Mouse (Mus musculus): ENCODE measurements at regions not wholly inside any gene's neighbourhood (a gene's known extent, or its start where the extent isn't known, plus 50 kb on each side); places are given as distances from the start of the nearest gene placed in this dataset.

GRCm38 (mm10) chr5:35168369-35168768 is 62.8 kb upstream of the Lrpap1 start:
- no peaks in the 10 kb centered on the region for H3K36me3 ChIP-seq (ENCODE audit: insufficient read depth, low read length)
- H3K27me3 ChIP-seq (ENCODE audit: insufficient read depth, low read length) = no peaks in the 10 kb centered on the region
- 88% methylated on average over 6 of the region's 6 CpGs for WGBS
- TF ChIP-seq CTCF (IDR thresholded peaks at IDR 0.05; ENCODE audit: low read depth) = no peak
- H3K27ac ChIP-seq = no peak overlapping the region
- no peaks in the 10 kb centered on the region for H3K9me3 ChIP-seq (replicated peaks; ENCODE audit: low read length)
- H3K4me2 ChIP-seq (ENCODE audit: low read length) = no peak overlapping the region
- DNase-seq (ENCODE audit: low spot score) = no peak
- H3K4me1 ChIP-seq (replicated peaks; ENCODE audit: insufficient read depth, low read length) = no peaks in the 10 kb centered on the region
- no peak overlapping the region for H3K9ac ChIP-seq (ENCODE audit: low read depth, low read length)
- H3K4me3 ChIP-seq (replicated peaks; ENCODE audit: low read depth, low read length) = no peak overlapping the region
- no peak for ATAC-seq (replicated peaks; ENCODE audit: low FRiP score, low read depth)

GRCm38 (mm10) chr5:35165993-35166392 is 60.4 kb upstream of the Lrpap1 start:
- ATAC-seq (replicated peaks; ENCODE audit: low FRiP score, low read depth) = no peak
- Histone ChIP-seq H3K9ac (ENCODE audit: low read depth, low read length) (no peak overlapping the region), H3K4me3 (replicated peaks; ENCODE audit: low read depth, low read length) (no peak overlapping the region), H3K27ac (no peak overlapping the region), H3K36me3 (ENCODE audit: insufficient read depth, low read length) (no peaks in the 10 kb centered on the region), H3K27me3 (ENCODE audit: insufficient read depth, low read length) (no peaks in the 10 kb centered on the region), H3K4me2 (ENCODE audit: low read length) (no peak overlapping the region), H3K9me3 (replicated peaks; ENCODE audit: low read length) (no peaks in the 10 kb centered on the region), H3K4me1 (replicated peaks; ENCODE audit: insufficient read depth, low read length) (no peaks in the 10 kb centered on the region)
- no peak for DNase-seq (ENCODE audit: low spot score)
- 72% methylated on average over 8 of the region's 8 CpGs for WGBS
- TF ChIP-seq CTCF (IDR thresholded peaks at IDR 0.05; ENCODE audit: low read depth) = no peak

DNA sequence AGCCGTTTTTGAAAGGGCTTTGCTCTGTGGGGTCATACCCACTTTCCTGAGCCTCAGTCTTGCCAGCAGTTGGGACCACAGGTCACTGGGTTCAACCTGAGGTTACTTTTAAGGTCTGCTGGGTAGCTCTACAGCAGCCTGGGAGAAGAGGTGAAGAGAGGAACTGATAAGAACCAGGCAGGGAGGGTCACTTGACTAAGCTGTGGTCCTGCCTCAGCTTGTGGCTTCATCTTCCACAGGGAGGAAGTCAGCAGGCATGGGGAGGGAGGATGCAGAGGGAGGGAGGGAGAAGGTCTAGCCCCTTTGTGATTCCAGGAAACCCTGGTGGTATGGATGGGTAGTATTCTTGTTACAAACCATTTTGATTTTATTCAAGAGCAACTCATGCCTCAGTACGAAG is 59.9 kb upstream of the Lrpap1 start:
- Histone ChIP-seq H3K27me3 (ENCODE audit: insufficient read depth, low read length) (no peaks in the 10 kb centered on the region), H3K9ac (ENCODE audit: low read depth, low read length) (no peak overlapping the region), H3K9me3 (replicated peaks; ENCODE audit: low read length) (no peaks in the 10 kb centered on the region), H3K4me3 (replicated peaks; ENCODE audit: low read depth, low read length) (no peak overlapping the region), H3K4me1 (replicated peaks; ENCODE audit: insufficient read depth, low read length) (no peaks in the 10 kb centered on the region), H3K4me2 (ENCODE audit: low read length) (no peak overlapping the region), H3K27ac (no peak overlapping the region), H3K36me3 (ENCODE audit: insufficient read depth, low read length) (no peaks in the 10 kb centered on the region)
- 59% methylated on average over 2 of the region's 2 CpGs for WGBS
- TF ChIP-seq CTCF (IDR thresholded peaks at IDR 0.05; ENCODE audit: low read depth) = no peak
- ATAC-seq (replicated peaks; ENCODE audit: low FRiP score, low read depth) = no peak
- no peak for DNase-seq (ENCODE audit: low spot score)

DNA sequence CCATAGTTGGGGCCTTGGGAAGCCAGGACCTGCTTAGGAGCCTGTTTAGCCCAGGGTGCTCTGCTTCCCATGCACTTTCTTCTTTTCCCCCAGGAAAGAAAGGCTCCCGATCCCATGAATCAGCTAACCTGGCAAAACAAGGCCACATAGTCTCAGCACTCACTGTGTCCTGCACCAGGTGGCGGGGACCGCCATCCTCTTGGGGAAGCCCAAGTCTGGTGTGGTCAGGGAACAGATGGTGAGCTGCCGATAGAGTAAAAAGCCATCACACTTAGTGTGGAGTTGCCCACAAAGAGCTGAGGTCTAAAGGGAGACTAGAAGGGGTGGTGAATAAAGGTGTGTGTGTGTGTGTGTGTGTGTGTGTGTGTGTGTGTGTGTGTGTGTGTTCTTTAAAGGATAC is 57.0 kb upstream of the Lrpap1 start:
- no peaks in the 10 kb centered on the region for H3K36me3 ChIP-seq (ENCODE audit: insufficient read depth, low read length)
- DNase-seq (ENCODE audit: low spot score) (no peak), ATAC-seq (replicated peaks; ENCODE audit: low FRiP score, low read depth) (no peak)
- H3K27me3 ChIP-seq (ENCODE audit: insufficient read depth, low read length) = no peaks in the 10 kb centered on the region
- H3K9me3 ChIP-seq (replicated peaks; ENCODE audit: low read length) = no peaks in the 10 kb centered on the region
- 89% methylated on average over 4 of the region's 4 CpGs for WGBS
- no peak overlapping the region for H3K4me2 ChIP-seq (ENCODE audit: low read length)
- TF ChIP-seq CTCF (IDR thresholded peaks at IDR 0.05; ENCODE audit: low read depth) = no peak
- H3K4me3 ChIP-seq (replicated peaks; ENCODE audit: low read depth, low read length) = no peak overlapping the region
- no peak overlapping the region for H3K9ac ChIP-seq (ENCODE audit: low read depth, low read length)
- peaks cover 8% of the 10 kb centered on the region; the same call in 1 of the 2 replicates for H3K4me1 ChIP-seq (replicated peaks; ENCODE audit: insufficient read depth, low read length)
- no peak overlapping the region for H3K27ac ChIP-seq

DNA sequence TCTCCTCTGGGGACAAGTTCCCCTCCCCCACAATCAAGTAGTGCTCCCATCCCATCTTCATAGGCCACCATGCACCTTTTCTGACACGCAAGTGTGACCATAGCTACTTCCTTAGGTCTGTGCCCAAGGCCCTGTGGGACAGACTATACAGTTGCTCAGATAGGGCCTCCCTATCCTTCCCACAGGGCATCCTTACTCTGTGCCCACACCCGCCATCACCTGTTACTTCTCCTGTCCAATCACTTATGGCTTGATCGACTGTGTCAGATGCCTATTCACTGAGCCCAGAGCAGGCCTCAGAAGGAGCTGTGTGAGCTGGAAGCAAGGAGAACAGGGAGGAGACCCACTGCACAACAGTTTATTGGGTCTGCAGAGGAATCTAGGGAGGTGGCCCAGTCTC is 56.6 kb upstream of the Lrpap1 start:
- no peaks in the 10 kb centered on the region for H3K27me3 ChIP-seq (ENCODE audit: insufficient read depth, low read length)

DNA sequence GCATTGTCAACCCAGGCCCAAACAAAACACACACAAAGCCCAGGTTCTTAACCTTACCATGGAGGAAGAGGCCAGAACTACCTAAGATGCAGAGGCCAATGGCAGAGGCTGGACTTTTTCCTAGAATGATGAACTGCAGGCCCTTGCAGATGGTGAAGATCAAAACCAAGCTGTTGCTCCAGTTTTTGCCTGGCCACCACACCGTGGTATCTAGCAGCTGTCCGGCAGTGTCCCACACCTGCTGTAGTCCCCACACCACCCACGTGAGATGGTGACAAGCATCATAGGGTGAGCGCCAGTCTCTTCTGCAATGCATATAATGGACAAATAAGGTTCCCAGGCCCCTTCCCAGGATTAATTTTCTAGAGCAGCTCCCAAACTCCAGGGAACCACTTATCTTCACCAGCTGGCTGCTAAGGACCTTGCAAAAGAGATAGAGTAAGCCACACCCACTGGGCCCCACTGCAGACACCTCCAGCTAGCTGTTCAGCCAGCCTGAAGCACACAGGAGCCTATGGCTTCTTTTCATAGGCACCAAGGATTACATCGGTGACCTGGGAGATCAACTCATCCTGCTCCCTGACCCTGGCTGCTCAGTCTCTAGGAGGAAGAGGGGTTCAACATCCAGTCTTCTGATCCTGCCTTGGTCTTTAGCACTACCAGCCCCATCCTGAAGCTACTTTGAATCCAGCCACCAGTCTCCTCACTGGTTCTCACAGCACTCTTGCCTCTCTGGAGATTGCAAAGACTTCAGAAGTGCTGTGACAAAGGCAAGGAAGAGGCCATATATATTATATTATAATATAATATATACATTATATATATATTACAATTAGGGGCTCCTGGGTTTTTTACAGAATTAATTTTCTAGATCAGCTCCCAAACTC is 55.6 kb upstream of the Lrpap1 start:
- no peak for TF ChIP-seq CTCF (IDR thresholded peaks at IDR 0.05; ENCODE audit: low read depth)
- H3K4me1 ChIP-seq (replicated peaks; ENCODE audit: insufficient read depth, low read length) = peaks cover 9% of the 10 kb centered on the region; the same call in 1 of the 2 replicates
- no peaks in the 10 kb centered on the region for H3K27me3 ChIP-seq (ENCODE audit: insufficient read depth, low read length)
- no peak overlapping the region for H3K4me2 ChIP-seq (ENCODE audit: low read length)
- ATAC-seq (replicated peaks; ENCODE audit: low FRiP score, low read depth) (no peak), DNase-seq (ENCODE audit: low spot score) (no peak)
- no peaks in the 10 kb centered on the region for H3K9me3 ChIP-seq (replicated peaks; ENCODE audit: low read length)
- no peak overlapping the region for H3K27ac ChIP-seq
- H3K36me3 ChIP-seq (ENCODE audit: insufficient read depth, low read length) = no peaks in the 10 kb centered on the region
- 82% methylated on average over 5 of the region's 5 CpGs for WGBS
- no peak overlapping the region for H3K4me3 ChIP-seq (replicated peaks; ENCODE audit: low read depth, low read length)
- H3K9ac ChIP-seq (ENCODE audit: low read depth, low read length) = no peak overlapping the region

More for the DNA sequence above, 56.6 kb upstream of the Lrpap1 start:
- ATAC-seq (replicated peaks; ENCODE audit: low FRiP score, low read depth) (no peak), DNase-seq (ENCODE audit: low spot score) (no peak)
- Histone ChIP-seq H3K4me2 (ENCODE audit: low read length) (no peak overlapping the region), H3K27ac (no peak overlapping the region), H3K9me3 (replicated peaks; ENCODE audit: low read length) (no peaks in the 10 kb centered on the region), H3K4me1 (replicated peaks; ENCODE audit: insufficient read depth, low read length) (peaks cover 9% of the 10 kb centered on the region; the same call in 1 of the 2 replicates), H3K4me3 (replicated peaks; ENCODE audit: low read depth, low read length) (no peak overlapping the region), H3K36me3 (ENCODE audit: insufficient read depth, low read length) (no peaks in the 10 kb centered on the region), H3K9ac (ENCODE audit: low read depth, low read length) (no peak overlapping the region)
- no peak for TF ChIP-seq CTCF (IDR thresholded peaks at IDR 0.05; ENCODE audit: low read depth)
- WGBS = 92% methylated on average over 3 of the region's 3 CpGs

Measured in kidney, postnatal 0 days (tissue).